Mouse (Mus musculus): ENCODE measurements around the gene Ptbp3.

Gene Ptbp3

DNA sequence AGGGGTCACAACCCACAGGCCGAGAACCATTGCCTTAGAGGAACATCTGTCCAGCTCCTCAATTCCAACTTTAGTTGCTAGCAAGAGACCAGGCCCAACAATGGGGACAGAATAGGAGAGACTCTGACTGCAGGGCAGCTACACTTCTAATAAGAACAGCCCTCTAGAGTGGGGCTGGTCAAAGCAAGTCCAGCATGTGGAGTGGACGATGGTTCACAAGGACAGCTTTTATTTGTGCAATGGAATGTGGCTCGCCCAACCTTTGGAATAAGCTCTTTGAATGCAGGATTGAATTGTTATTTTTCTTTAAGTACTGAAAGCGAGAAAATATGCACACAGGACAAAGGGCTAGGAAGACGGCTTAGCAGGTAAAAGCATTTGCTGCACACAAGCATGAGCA lies 122.7 kb downstream of the Ptbp3 start:
- CTCF ChIA-PET: no interaction called here
- POLR2A ChIA-PET: interaction anchor here in 2 of 4 experiments (0.6 to 2.0 kb wide), 5 partner anchors 10 to 350 kb away, joined by 3 to 8 read pairs (median 3); no protein-coding TSS in a partner anchor

DNA sequence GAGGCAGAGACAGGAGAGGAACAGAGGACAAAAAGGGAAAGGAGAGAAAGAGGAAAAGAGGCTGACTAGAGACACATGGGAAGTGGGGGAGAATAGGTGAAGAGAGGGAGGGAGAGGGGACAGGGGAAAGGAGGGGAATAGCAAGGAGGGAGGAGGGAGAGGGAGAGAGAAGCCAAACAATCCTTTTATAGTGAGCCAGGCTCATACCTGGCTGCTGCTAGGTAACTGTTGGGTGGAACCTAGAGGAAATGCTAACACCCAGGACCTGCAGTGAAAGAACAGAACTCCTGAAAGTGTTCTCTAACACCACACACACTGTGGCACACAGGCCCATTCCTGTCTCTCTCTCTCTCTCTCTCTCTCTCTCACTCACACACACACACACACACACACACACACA lies 126.4 kb downstream of the Ptbp3 start:
- ChIA-PET POLR2A (interaction anchor here in 3 of 4 experiments (0.8 to 6.5 kb wide), 17 partner anchors 8 to 204 kb away, joined by 3 to 126 read pairs (median 7); partner anchors contain the start of gene Susd1 (in 1 of the 3)), CTCF (interaction anchor here in 1 of 4 experiments (0.9 kb wide), 1 partner anchor 120 kb away, joined by 3 read pairs; no protein-coding TSS in a partner anchor)

DNA sequence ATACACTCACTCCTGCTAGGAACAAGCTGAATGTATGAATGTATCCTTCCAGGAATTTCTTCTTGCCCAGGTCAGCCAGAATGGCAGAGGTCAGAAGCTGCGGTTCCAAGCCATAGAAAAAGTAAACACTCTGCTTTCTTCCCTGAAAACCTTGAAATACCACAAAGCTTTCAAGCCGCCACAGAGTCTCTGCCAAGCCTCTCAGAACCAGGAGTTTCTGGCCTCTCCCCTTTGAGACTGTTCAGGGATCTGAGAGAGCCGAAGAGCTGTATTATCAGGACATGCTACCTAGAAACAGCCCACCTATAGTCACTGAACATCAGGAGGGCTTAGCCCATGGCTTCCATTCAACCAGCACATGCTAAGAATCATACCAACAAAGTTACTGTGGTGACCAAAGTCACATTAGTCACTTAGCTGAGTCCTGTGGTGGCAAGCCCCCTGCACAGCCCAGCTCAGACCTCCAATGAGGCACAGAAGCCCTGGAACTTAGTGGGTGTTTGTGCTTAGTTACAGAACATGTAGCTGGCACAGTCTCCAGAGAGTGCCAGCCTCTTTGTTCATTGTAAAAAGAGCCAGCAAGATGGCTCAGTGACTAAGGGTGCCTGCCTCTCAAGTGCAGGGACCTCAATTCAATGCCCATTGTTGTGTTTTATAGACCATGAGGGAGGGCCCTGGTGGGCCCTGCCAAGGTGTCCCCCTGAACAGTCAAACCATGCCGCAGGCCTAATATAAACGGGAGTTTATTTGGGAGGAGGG lies 127.0 kb downstream of the Ptbp3 start:
- ChIA-PET CTCF (interaction anchor here in 2 of 4 experiments (0.9 to 1.1 kb wide), 2 partner anchors 121 to 147 kb away, joined by 3 to 4 read pairs; no protein-coding TSS in a partner anchor), POLR2A (interaction anchor here (0.5 to 6.5 kb wide), 65 partner anchors 9 to 1440 kb away, joined by 3 to 126 read pairs (median 5); partner anchors contain the start of genes Susd1 (in 2 of the 4), E130308A19Rik (in 1 of the 4), Hsdl2 (in 1 of the 4) and Snx30 (in 1 of the 4))

All from embryonic stem cell, embryonic (primary cell).